Mouse (Mus musculus) midbrain, embryonic 16.5 days (tissue): ENCODE measurements around the gene Mrps18b. TPM values are rescaled to one million over a fixed set of nuclear protein-coding genes. Genes with fewer than 3 reads are reported as not detected.

Experiments used
- ATAC-seq: fragments of 200-750 bp; cut with Nextera tagmentation; 2 replicates; pipeline ENCODE4 v1.8.0; 2017; ENCODE audit warnings: moderate TSS enrichment
- H3K27ac ChIP-seq: fragments of 300-500 bp; sonication (generic); 2 replicates; pipeline ENCODE4 v1.5.1; 2014; ENCODE audit warnings: mild to moderate bottlenecking, low read length, mixed read lengths
- H3K27me3 ChIP-seq: fragments of 300-500 bp; sonication (generic); 2 replicates; pipeline ENCODE4 v1.6.1; 2014; ENCODE audit warnings: low read depth, low read length, mixed read lengths; ENCODE audit not compliant: control insufficient read depth, insufficient read depth
- H3K36me3 ChIP-seq: fragments of 300-500 bp; sonication (generic); 2 replicates; pipeline ENCODE4 v1.6.1; 2014; ENCODE audit warnings: mild to moderate bottlenecking, low read length, moderate library complexity, mixed read lengths; ENCODE audit not compliant: control insufficient read depth, insufficient read depth
- H3K4me1 ChIP-seq: fragments of 300-500 bp; sonication (generic); 2 replicates; pipeline ENCODE4 v1.6.1; 2014; ENCODE audit warnings: mild to moderate bottlenecking, low read length, mixed read lengths; ENCODE audit not compliant: control insufficient read depth, insufficient read depth
- H3K4me2 ChIP-seq: fragments of 300-500 bp; sonication (generic); 2 replicates; pipeline ENCODE4 v1.6.1; 2014; ENCODE audit warnings: mild to moderate bottlenecking, low read length, mixed read lengths
- H3K4me3 ChIP-seq: fragments of 300-500 bp; sonication (generic); 2 replicates; pipeline ENCODE4 v1.5.1; 2014; ENCODE audit warnings: low read depth, mild to moderate bottlenecking, low read length, moderate library complexity, mixed read lengths
- H3K9ac ChIP-seq: fragments of 300-500 bp; sonication (generic); 2 replicates; pipeline ENCODE4 v1.6.1; 2014; ENCODE audit warnings: low read depth, low read length, mixed read lengths
- H3K9me3 ChIP-seq: fragments of 300-500 bp; sonication (generic); replicated peaks from 2 replicates; pipeline ENCODE4 v1.6.1; 2014; ENCODE audit warnings: mild to moderate bottlenecking, low read length, mixed read lengths; ENCODE audit not compliant: control insufficient read depth, poor library complexity, severe bottlenecking
- WGBS: fragments of 180-500 bp; shearing (Covaris S2); extraction: QIAGEN DNeasy Blood & Tissue Kit; methylation state at CpG from one replicate; pipeline ENCODE4 v1.1.7; 2014; 5-methylcytosine and 5-hydroxymethylcytosine counted together
- microRNA counts: library from miRNA; unstranded; fragments of <30 nt; microRNA quantifications from one replicate; lab custom pipeline; 2016
- microRNA-seq: library from miRNA; unstranded; fragments of <30 nt; microRNA quantifications from one replicate; pipeline ENCODE4, GENCODE M21; 2017
- polyA plus RNA-seq: library from polyadenylated mRNA; unstranded; fragments of >200 nt; fragmentation: Nextera tagmentation; extraction: Ambion mirVana; gene quantifications from 2 replicates; pipeline ENCODE4 v1.2.1, GENCODE M21; 2015

Gene Mrps18b
- polyA plus RNA-seq, 1 experiment from 2014 or later = 54.4 TPM

GRCm38 (mm10) chr17:35864832-35865353 is 51.3 kb downstream of the Mrps18b start:
- peak overlapping the region; percentile 85 for H3K9ac ChIP-seq
- no peak for ATAC-seq
- H3K4me3 ChIP-seq = peak overlapping the region; percentile 74
- 21% methylated on average over 10 of the region's 10 CpGs for WGBS
- H3K4me2 ChIP-seq = peak overlapping the region; percentile 95
- peak overlapping the region; percentile 95 for H3K27ac ChIP-seq
- H3K9me3 ChIP-seq = no peaks in the 10 kb centered on the region
- peaks cover 44% of the 10 kb centered on the region for H3K4me1 ChIP-seq
- no peaks in the 10 kb centered on the region for H3K36me3 ChIP-seq
- H3K27me3 ChIP-seq = no peaks in the 10 kb centered on the region

- H3K27ac ChIP-seq = peak within 1 kb of the TSS; percentile 94
- H3K36me3 ChIP-seq = peaks cover 5% of the 10 kb centered on the region; the same call in 1 of the 2 replicates
- H3K4me2 ChIP-seq = peak within 1 kb of the TSS; percentile 70
- peak; percentile 93 for ATAC-seq
- H3K27me3 ChIP-seq = no peaks in the 10 kb centered on the region
- peak within 1 kb of the TSS; percentile 86 for H3K9ac ChIP-seq
- under 1% methylated on average over 47 of the region's 47 CpGs for WGBS
- H3K9me3 ChIP-seq = no peaks in the 10 kb centered on the region
- H3K4me1 ChIP-seq = peaks cover 14% of the 10 kb centered on the region
- H3K4me3 ChIP-seq = peak within 1 kb of the TSS; percentile 83
Measured at GRCm38 (mm10) chr17:35861198-35861857, 54.9 kb downstream of the Mrps18b start, which contains the start of gene Nrm. Gene Nrm, plus strand, starts transcription at chr17:35861318.

- Histone ChIP-seq H3K4me1 (peaks cover 14% of the 10 kb centered on the region), H3K27me3 (no peaks in the 10 kb centered on the region), H3K27ac (peak overlapping the region; percentile 94), H3K4me2 (peak overlapping the region; percentile 70), H3K4me3 (peak overlapping the region; percentile 83), H3K36me3 (peaks cover 5% of the 10 kb centered on the region; the same call in 1 of the 2 replicates), H3K9me3 (no peaks in the 10 kb centered on the region), H3K9ac (peak overlapping the region; percentile 86)
- peak; percentile 3 for ATAC-seq
- 5% methylated on average over 12 of the region's 12 CpGs for WGBS
Measured at GRCm38 (mm10) chr17:35860831-35861197, 55.4 kb downstream of the Mrps18b start.

MicroRNA genes within 50 kb of the gene (microRNA counts, 519-probe panel; counts per million panel counts)
- microRNA mmu-miR-1894-3p (lab: Ali Mortazavi, UCI) = 386 counts per million, percentile 18 among the panel's probes with 10 or more counts
- 1,825 counts per million, percentile 38 among the panel's probes with 10 or more counts for microRNA mmu-miR-1894-5p (lab: Ali Mortazavi, UCI)
- microRNA mmu-miR-877 (lab: Ali Mortazavi, UCI) = 1,746 counts per million, percentile 35 among the panel's probes with 10 or more counts

Small RNAs within 50 kb of the gene (microRNA-seq; reads per million reads assigned to microRNA genes)
- gene Gm28033 (1.0 reads per million), gene Mir1894 (not detected), gene Mir877 (96.7 reads per million, percentile 54 among the genes with 10 or more reads in this experiment)

Other genes with a start within 250 kb of the Mrps18b start
- 15.1 and 15.3 TPM in 2 replicates for gene Vars2, start 248.8 kb downstream of the Mrps18b start, polyA plus RNA-seq
- 26.5 and 27.3 TPM in 2 replicates for gene Gtf2h4, start 242.7 kb downstream of the Mrps18b start, polyA plus RNA-seq
- gene Ddr1, start 211.8 kb downstream of the Mrps18b start, polyA plus RNA-seq = 87.8 and 103 TPM in 2 replicates
- gene Ier3, start 94.7 kb downstream of the Mrps18b start, polyA plus RNA-seq = 8.9 and 10.5 TPM in 2 replicates
- 102 and 104 TPM in 2 replicates for gene Flot1, start 93.2 kb downstream of the Mrps18b start, polyA plus RNA-seq
- gene Tubb5, start 78.1 kb downstream of the Mrps18b start, polyA plus RNA-seq = 1,852 and 1,913 TPM in 2 replicates
- 8.6 and 10.3 TPM in 2 replicates for gene Mdc1, start 74.9 kb downstream of the Mrps18b start, polyA plus RNA-seq
- gene Nrm, start 55.1 kb downstream of the Mrps18b start, polyA plus RNA-seq = 13.5 and 14.6 TPM in 2 replicates
- 18.4 and 18.8 TPM in 2 replicates for gene Ppp1r18, start 50.8 kb downstream of the Mrps18b start, polyA plus RNA-seq
- 28.4 and 30.5 TPM in 2 replicates for gene Dhx16, start 36.6 kb downstream of the Mrps18b start, polyA plus RNA-seq
- 63.9 and 76.4 TPM in 2 replicates for gene 2310061I04Rik, start 19.0 kb downstream of the Mrps18b start, polyA plus RNA-seq
- 455 and 465 TPM in 2 replicates for gene Atat1, start 6.3 kb downstream of the Mrps18b start, polyA plus RNA-seq
- gene Ppp1r10, start within 50 bp of the Mrps18b start, polyA plus RNA-seq = 38.9 and 43.0 TPM in 2 replicates
- 90.7 and 93.8 TPM in 2 replicates for gene Abcf1, start 53.4 kb upstream of the Mrps18b start, polyA plus RNA-seq
- 63.3 and 66.8 TPM in 2 replicates for gene Gnl1, start 63.5 kb upstream of the Mrps18b start, polyA plus RNA-seq
- gene Prr3, start 63.8 kb upstream of the Mrps18b start, polyA plus RNA-seq = 102 and 107 TPM in 2 replicates
- gene H2-T24, start 104.2 kb upstream of the Mrps18b start, polyA plus RNA-seq = 8.0 and 8.8 TPM in 2 replicates
- gene H2-T23, start 116.5 kb upstream of the Mrps18b start, polyA plus RNA-seq = 4.1 and 4.8 TPM in 2 replicates
- gene H2-T22, start 126.4 kb upstream of the Mrps18b start, polyA plus RNA-seq = 5.3 and 6.2 TPM in 2 replicates
- not detected in 2 replicates for gene Gm6034, start 126.6 kb upstream of the Mrps18b start, polyA plus RNA-seq
- not detected in 2 replicates for gene Gm11127, start 142.0 kb upstream of the Mrps18b start, polyA plus RNA-seq
- not detected in 2 replicates for gene Gm19684, start 205.3 kb upstream of the Mrps18b start, polyA plus RNA-seq
- gene Gm7030, start 213.0 kb upstream of the Mrps18b start, polyA plus RNA-seq = not detected in 2 replicates